Mouse (Mus musculus) MN1 (cell line): Measurements from ENCODE around the gene Plscr4.

ENCODE experiments used
- DNase-seq: peaks from one replicate; pipeline ENCODE4 v3.0.0-alpha.2; 2016; ENCODE audit warnings: low spot score

Plscr4 gene

DNA sequence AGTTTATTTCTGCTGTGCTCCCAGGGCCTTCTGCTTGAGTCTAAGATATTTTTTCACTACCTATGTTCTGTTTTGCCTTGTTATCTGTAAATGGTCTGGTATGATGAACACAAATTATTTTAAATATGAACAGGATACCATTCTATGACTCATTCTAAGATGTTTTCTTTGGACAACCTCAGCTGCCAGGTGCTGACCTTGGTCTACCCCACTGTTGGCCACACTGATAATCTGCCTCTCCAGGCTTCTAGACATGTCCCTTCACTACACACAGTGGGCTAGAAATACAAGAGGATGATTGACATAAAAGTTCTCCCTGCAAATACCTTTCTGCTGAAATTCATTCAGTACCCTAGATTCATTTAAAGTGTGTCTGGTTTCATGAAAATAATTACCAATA, 54.5 kb downstream of the Plscr4 start:
- DNase-seq = no peak

DNA sequence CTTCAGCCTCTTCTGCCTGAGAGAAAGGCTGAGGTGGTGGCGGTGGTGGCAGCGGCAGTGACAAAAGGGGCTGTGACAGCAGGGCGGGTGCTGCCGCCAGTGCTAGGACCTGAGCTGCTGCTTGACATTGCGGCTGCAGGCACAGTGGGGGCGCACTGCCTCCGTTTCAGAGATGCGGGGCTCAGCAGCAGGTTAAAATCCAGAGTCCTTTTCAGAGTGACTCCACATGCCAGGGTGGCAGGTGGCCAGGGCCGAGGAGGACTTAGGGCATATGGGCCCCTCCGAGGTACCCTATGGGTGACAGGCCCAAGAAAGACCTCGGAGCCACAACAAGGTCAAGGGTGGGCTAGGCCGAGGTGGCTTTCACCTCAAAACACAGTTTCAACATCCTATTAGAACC, 59.9 kb downstream of the Plscr4 start:
- DNase-seq = no peak

DNA sequence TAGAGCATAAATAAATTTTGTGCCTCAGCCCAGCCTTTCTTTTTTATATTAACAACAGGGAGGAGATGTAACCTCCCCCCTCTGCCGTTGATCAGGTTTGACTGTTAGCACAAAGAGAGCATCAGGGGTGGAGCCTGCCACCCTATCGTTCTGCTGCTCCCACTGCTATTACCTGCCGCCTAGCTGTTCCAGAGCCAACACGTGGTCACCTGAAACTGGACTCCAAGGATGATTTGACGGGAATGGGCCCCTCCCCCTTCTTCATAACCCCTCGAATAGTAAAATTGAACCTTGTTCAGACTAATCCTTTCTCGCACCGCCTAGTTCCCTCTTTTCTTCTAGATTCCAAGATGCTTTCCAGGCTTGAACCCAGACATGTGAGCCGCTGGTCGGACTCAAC, 63.6 kb downstream of the Plscr4 start:
- DNase-seq = no peak

DNA sequence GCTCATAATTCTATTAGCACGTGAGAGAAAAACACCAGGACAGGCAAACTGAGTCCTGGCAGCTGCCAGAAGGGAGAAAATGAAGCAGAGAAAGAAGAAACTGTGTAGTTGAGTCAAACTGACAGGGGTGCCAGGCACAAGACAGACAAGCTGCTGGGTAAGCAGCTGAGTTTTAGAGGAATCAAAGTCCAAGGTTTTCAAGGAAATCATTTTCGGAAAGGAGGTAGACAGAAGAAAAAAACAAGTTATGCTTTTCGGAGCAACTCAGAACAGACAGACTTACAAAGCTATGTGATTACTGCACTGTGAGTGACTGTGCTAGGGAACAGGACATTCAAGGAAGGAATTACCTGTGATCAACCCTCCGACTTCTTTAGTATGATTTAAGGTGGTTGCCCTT, 67.3 kb downstream of the Plscr4 start:
- DNase-seq = no peak

DNA sequence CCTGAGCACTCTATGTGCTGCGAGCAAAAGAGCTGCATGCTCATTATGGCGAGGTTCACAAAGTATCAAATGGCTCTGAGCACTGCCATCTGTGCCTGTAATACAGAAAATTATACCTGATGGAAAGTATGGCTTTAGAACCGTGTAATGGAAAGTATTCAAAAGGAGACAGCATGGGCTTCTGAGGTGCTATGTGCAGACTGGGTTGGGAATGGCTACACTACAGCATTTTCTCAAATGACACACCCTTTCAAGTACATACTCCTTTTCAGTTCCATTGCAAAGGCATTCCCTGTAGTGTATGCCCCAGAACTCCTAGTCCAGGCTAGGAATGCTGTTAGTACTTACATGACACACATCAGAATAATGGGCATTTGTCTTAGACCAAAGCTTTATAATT, 72.9 kb downstream of the Plscr4 start:
- no peak for DNase-seq

DNA sequence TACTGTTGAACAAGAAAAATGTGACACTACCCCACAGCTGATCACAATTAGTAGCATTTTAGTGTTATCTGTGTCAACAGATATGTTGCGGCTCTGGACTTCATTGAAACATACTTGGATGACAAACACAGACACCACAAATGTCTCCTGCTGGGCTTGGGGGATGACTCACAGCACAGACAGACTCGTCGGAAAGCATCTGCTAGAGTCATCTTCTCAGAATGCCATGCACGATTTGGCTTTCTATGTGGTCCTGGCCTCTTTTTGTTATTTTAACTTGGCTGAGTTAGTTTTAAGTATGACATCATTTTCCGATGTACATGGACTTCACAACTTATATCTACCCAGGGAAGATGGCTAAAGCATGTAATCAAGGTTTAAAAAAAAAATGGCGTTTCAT, 80.6 kb downstream of the Plscr4 start:
- DNase-seq = peak; percentile 70

DNA sequence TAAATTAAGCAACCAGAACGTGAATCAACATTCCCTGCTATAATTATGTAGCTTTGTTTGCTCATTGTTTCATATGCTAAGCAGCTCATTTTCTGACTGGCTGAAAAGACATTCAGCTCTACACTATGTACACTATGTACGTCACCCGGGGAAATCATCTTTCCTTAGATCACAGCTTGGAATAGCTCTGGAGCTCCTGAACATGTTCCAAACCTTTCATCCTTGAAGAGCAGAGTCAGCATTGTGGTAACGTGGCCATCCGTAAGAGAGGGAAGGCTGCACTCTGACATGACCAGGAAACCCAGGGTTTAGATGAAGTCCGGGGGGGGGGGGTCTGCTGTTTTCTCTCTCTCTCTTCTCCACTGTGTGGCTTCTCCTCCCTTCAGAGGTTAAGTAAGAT, 81.0 kb downstream of the Plscr4 start:
- DNase-seq = peak; percentile 52
